Mouse (Mus musculus): ENCODE measurements around the gene Cmtm2b. TPM values are rescaled to one million over a fixed set of nuclear protein-coding genes. Genes with fewer than 3 reads are reported as not detected.

Gene Cmtm2b
- polyA plus RNA-seq (2012; rRNA removed), result not detected in 2 replicates

GRCm38 (mm10) chr8:104321930-104322329, at the start of gene Cmtm2b:
Cmtm2b (plus strand) TSS chr8:104322230.

GRCm38 (mm10) chr8:104293081-104293480, 28.9 kb upstream of the Cmtm2b start, which contains the start of gene Cmtm2a:
Cmtm2a (minus strand) TSS chr8:104293181.

GRCm38 (mm10) chr8:104309441-104310155, 12.4 kb upstream of the Cmtm2b start, which contains the start of the genes Gm45711 and Cmtm1:
Gm45711 (minus strand) TSS chr8:104310081.
Cmtm1 (minus strand) TSS chr8:104310145.

GRCm38 (mm10) chr8:104321267-104321666, 763 bp upstream of the Cmtm2b start, which contains the start of gene Gm11020:
Gm11020 (plus strand) TSS chr8:104321567.

GRCm38 (mm10) chr8:104339229-104339982, 17.4 kb downstream of the Cmtm2b start, which contains the start of gene Cmtm3:
Cmtm3 (plus strand) TSS chr8:104339410.

Other genes with a start within 250 kb of the Cmtm2b start
- gene Cdh5, start 220.6 kb upstream of the Cmtm2b start, polyA plus RNA-seq (2012; rRNA removed), result 13.8 and 15.6 TPM in 2 replicates
- 25.1 and 27.4 TPM in 2 replicates for gene Bean1, start 151.8 kb upstream of the Cmtm2b start, polyA plus RNA-seq (2012; rRNA removed)
- 43.6 and 44.3 TPM in 2 replicates for gene Tk2, start 73.7 kb upstream of the Cmtm2b start, polyA plus RNA-seq (2012; rRNA removed)
- gene Cklf, start 71.4 kb upstream of the Cmtm2b start, polyA plus RNA-seq (2012; rRNA removed), result 44.5 and 47.3 TPM in 2 replicates
- not detected in 2 replicates for gene Cmtm2a, start 29.0 kb upstream of the Cmtm2b start, polyA plus RNA-seq (2012; rRNA removed)
- gene Gm45711, start 12.1 kb upstream of the Cmtm2b start, polyA plus RNA-seq (2012; rRNA removed), result not detected in 2 replicates
- 0.10 TPM in 1 of 2 replicates, not detected in the other for gene Cmtm1, start 12.1 kb upstream of the Cmtm2b start, polyA plus RNA-seq (2012; rRNA removed)
- gene Gm11020, start 663 bp upstream of the Cmtm2b start, polyA plus RNA-seq (2012; rRNA removed), result not detected in 2 replicates
- 48.1 and 55.4 TPM in 2 replicates for gene Cmtm3, start 17.2 kb downstream of the Cmtm2b start, polyA plus RNA-seq (2012; rRNA removed)
- 24.1 and 24.6 TPM in 2 replicates for gene Cmtm4, start 73.6 kb downstream of the Cmtm2b start, polyA plus RNA-seq (2012; rRNA removed)
- 108 and 110 TPM in 2 replicates for gene Dync1li2, start 120.8 kb downstream of the Cmtm2b start, polyA plus RNA-seq (2012; rRNA removed)
- gene Terb1, start 187.7 kb downstream of the Cmtm2b start, polyA plus RNA-seq (2012; rRNA removed), result 0.52 and 0.80 TPM in 2 replicates
- gene Nae1, start 212.4 kb downstream of the Cmtm2b start, polyA plus RNA-seq (2012; rRNA removed), result 91.5 and 98.5 TPM in 2 replicates
- gene Car7, start 212.5 kb downstream of the Cmtm2b start, polyA plus RNA-seq (2012; rRNA removed), result 2.6 and 2.8 TPM in 2 replicates

All from central nervous system, embryonic 18 days (tissue).